Mouse (Mus musculus) heart, embryonic 16.5 days (tissue): Measurements from ENCODE around the gene Ubl7. TPM values are rescaled to one million over a fixed set of nuclear protein-coding genes. Genes with fewer than 3 reads are reported as not detected.

ENCODE experiments used
- ATAC-seq: fragments of 200-750 bp; cut with Nextera tagmentation; replicated peaks from 2 replicates; pipeline ENCODE4 v1.8.0; 2017; ENCODE audit warnings: moderate number of reproducible peaks; ENCODE audit not compliant: insufficient read depth, low FRiP score; ENCODE audit errors: extremely low read depth
- H3K27ac ChIP-seq: fragments of 300-500 bp; sonication (generic); 2 replicates; pipeline ENCODE4 v1.5.1; 2014; ENCODE audit warnings: mild to moderate bottlenecking, low read length, control low read depth, moderate library complexity
- H3K27me3 ChIP-seq: fragments of 300-500 bp; sonication (generic); 2 replicates; pipeline ENCODE4 v1.6.1; 2014; ENCODE audit warnings: low read length, mixed read lengths; ENCODE audit not compliant: control insufficient read depth, insufficient read depth
- H3K36me3 ChIP-seq: fragments of 300-500 bp; sonication (generic); 2 replicates; pipeline ENCODE4 v1.6.1; 2014; ENCODE audit not compliant: control insufficient read depth, insufficient read depth
- H3K4me1 ChIP-seq: fragments of 300-500 bp; sonication (generic); 2 replicates; pipeline ENCODE4 v1.6.1; 2014; ENCODE audit warnings: low read length, mixed read lengths; ENCODE audit not compliant: control insufficient read depth, insufficient read depth
- H3K4me2 ChIP-seq: fragments of 300-500 bp; sonication (generic); 2 replicates; pipeline ENCODE4 v1.6.1; 2014; ENCODE audit warnings: low read depth, mild to moderate bottlenecking, control low read depth, low read length
- H3K4me3 ChIP-seq: fragments of 300-500 bp; sonication (generic); 2 replicates; pipeline ENCODE4 v1.5.1; 2014; ENCODE audit warnings: mild to moderate bottlenecking, control low read depth, low read length
- H3K9ac ChIP-seq: fragments of 300-500 bp; sonication (generic); 2 replicates; pipeline ENCODE4 v1.6.1; 2014; ENCODE audit warnings: low read length, control low read depth
- H3K9me3 ChIP-seq: fragments of 300-500 bp; sonication (generic); replicated peaks from 2 replicates; pipeline ENCODE4 v1.6.1; 2016; ENCODE audit warnings: low read length; ENCODE audit not compliant: control insufficient read depth
- WGBS: fragments of 180-500 bp; shearing (Covaris S2); extraction: QIAGEN DNeasy Blood & Tissue Kit; methylation state at CpG from one replicate; pipeline ENCODE4 v1.1.7; 2014; 5-methylcytosine and 5-hydroxymethylcytosine counted together
- polyA plus RNA-seq: library from polyadenylated mRNA; unstranded; fragments of >200 nt; fragmentation: Nextera tagmentation; extraction: Ambion mirVana; gene quantifications from 2 replicates; pipeline ENCODE4 v1.2.1, GENCODE M21; 2015

Gene Ubl7
- polyA plus RNA-seq, 1 experiment from 2014 or later: 113 TPM

DNA sequence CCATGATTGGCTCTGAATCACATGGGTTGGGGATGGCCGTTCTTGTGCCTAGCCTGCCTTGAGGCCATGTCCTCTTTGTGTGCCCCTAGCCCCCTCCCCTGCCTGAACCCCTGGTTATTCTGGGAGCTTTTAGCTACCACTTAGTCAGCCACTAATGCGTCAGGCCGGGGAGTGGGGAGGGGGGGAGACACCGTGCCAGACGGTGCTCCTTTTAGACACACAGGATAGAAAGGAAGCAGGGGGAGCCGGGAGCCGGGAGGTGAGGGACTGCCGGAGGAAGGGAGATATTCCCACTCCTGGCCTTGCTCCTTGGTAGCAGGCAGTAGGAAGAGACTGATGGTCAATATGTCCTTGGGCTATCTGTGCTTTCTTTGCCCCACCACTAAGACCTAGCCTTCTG is 39.1 kb downstream of the Ubl7 start:
- Histone ChIP-seq H3K9ac (no peak overlapping the region; the same call in 1 of the 2 replicates), H3K4me2 (no peak overlapping the region), H3K36me3 (no peaks in the 10 kb centered on the region), H3K4me3 (no peak overlapping the region), H3K27me3 (peaks cover 6% of the 10 kb centered on the region), H3K4me1 (peaks cover 12% of the 10 kb centered on the region), H3K27ac (peak overlapping the region; percentile 30; the same call in 1 of the 2 replicates), H3K9me3 (no peaks in the 10 kb centered on the region)
- no peak; the same call in 1 of the 2 replicates for ATAC-seq
- WGBS: 24% methylated on average over 8 of the region's 8 CpGs

DNA sequence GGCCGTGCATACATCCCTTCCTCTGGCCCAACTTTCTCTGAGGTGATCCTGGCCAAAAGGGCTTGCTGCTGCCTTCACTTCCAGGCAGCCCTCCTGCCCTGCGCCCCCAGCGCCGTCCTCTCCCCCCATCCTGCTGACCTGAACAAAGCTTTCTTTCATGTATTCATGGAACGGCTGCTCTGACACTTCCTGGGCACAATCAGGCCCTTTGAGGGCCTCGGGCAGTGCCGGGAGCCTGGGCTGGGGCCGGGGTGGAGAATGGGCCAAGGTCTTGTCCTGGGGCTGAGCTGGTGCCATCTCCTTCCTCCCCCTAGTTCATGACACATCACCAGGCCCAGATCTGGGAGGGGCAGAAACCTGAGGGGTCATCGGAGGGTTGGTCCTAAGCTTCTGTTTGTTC is 39.7 kb downstream of the Ubl7 start:
- peaks cover 3% of the 10 kb centered on the region; the same call in 1 of the 2 replicates for H3K27me3 ChIP-seq
- ATAC-seq: no peak

GRCm38 (mm10) chr9:57951993-57952392 is 41.2 kb downstream of the Ubl7 start:
- ATAC-seq: no peak
- Histone ChIP-seq H3K4me2 (no peak overlapping the region), H3K9ac (no peak overlapping the region), H3K27ac (no peak overlapping the region; the same call in 1 of the 2 replicates), H3K36me3 (no peaks in the 10 kb centered on the region), H3K9me3 (no peaks in the 10 kb centered on the region), H3K4me3 (no peak overlapping the region), H3K27me3 (no peaks in the 10 kb centered on the region), H3K4me1 (peaks cover 10% of the 10 kb centered on the region)
- 59% methylated on average over 6 of the region's 6 CpGs for WGBS

More for the DNA sequence above, 39.7 kb downstream of the Ubl7 start:
- Histone ChIP-seq H3K4me2 (no peak overlapping the region), H3K36me3 (no peaks in the 10 kb centered on the region), H3K9me3 (no peaks in the 10 kb centered on the region), H3K9ac (no peak overlapping the region), H3K4me3 (no peak overlapping the region), H3K4me1 (peaks cover 12% of the 10 kb centered on the region), H3K27ac (no peak overlapping the region)
- 65% methylated on average over 9 of the region's 9 CpGs for WGBS

DNA sequence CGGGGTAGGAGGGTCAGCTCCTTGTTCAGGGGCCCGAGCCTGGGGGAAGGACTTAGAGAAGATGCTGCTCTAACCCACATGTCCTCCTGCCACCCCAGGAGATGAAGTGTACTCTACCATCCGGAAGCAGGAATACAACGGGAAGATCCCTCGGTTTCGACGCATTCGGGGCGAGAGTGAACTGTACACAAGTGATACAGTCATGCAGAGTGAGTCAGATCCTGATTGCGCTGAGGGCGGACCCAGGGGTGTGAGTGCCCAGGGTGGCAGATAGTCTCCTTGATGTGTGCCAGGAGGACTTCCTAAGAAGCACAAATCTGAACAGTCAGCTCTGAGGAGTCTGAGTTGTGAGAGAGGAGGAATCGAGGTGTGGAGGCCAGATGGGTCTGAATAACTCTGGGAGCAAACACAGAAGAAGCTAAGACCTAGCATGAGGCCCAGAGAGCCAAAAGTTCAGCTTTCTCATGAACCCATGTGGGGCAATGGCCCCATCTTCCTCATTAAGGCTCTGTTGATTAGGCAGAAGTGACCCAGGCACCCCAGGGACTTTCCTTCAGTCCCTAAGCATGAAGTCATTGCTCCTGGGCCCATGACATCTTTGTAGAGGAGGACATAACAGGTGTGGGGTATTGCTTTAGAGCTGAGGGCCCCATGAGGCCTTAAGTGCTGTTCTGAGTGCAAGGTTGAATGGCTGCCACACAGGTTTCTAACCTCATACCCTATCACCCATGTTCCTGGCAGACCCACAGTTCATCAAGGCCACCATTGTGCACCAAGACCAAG is 44.4 kb downstream of the Ubl7 start:
- Histone ChIP-seq H3K9me3 (no peaks in the 10 kb centered on the region), H3K4me2 (no peak overlapping the region), H3K4me3 (no peak overlapping the region), H3K27me3 (no peaks in the 10 kb centered on the region), H3K36me3 (no peaks in the 10 kb centered on the region), H3K9ac (no peak overlapping the region), H3K27ac (no peak overlapping the region), H3K4me1 (peaks cover 10% of the 10 kb centered on the region)
- no peak for ATAC-seq
- 78% methylated on average over 12 of the region's 12 CpGs for WGBS

DNA sequence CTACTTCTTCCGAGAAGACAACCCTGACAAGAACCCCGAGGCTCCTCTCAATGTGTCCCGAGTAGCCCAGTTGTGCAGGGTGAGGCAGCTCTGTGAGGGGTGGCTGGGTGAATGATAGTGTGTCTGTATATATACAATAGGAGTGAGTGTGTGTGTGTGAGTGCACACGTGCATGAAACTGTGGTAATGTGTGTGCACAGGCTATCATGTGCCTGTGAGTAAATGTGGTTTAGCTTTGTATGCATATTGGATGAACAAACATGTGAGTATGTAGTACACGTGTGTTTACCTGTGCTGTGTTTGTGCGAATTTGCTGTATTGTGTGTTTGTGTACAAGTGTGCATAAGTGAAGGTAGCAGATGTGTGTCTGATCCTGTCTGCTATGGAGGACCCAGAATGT is 45.0 kb downstream of the Ubl7 start:
- Histone ChIP-seq H3K36me3 (no peaks in the 10 kb centered on the region), H3K27me3 (no peaks in the 10 kb centered on the region), H3K9me3 (no peaks in the 10 kb centered on the region), H3K27ac (peak overlapping the region; percentile 17), H3K4me3 (no peak overlapping the region), H3K4me2 (no peak overlapping the region), H3K4me1 (peaks cover 8% of the 10 kb centered on the region), H3K9ac (no peak overlapping the region)
- ATAC-seq: no peak
- WGBS: 81% methylated on average over 6 of the region's 6 CpGs

GRCm38 (mm10) chr9:57956196-57956837 is 45.5 kb downstream of the Ubl7 start:
- Histone ChIP-seq H3K9ac (no peak overlapping the region), H3K9me3 (no peaks in the 10 kb centered on the region), H3K27ac (peak overlapping the region; percentile 17), H3K4me2 (no peak overlapping the region), H3K4me1 (peaks cover 8% of the 10 kb centered on the region), H3K36me3 (no peaks in the 10 kb centered on the region), H3K27me3 (no peaks in the 10 kb centered on the region), H3K4me3 (no peak overlapping the region)
- no peak for ATAC-seq
- 80% methylated on average over 9 of the region's 9 CpGs for WGBS

- peak; percentile 19; the same call in 1 of the 2 replicates for ATAC-seq
- H3K4me1 ChIP-seq: peaks cover 8% of the 10 kb centered on the region
- H3K4me2 ChIP-seq: no peak overlapping the region
- 0 out of 2 replicates have a peak overlapping the region, but pooled peaks have one; percentile 9 for H3K27ac ChIP-seq
- no peaks in the 10 kb centered on the region for H3K27me3 ChIP-seq
- H3K36me3 ChIP-seq: no peaks in the 10 kb centered on the region
- H3K9ac ChIP-seq: no peak overlapping the region
- no peaks in the 10 kb centered on the region for H3K9me3 ChIP-seq
- no peak overlapping the region for H3K4me3 ChIP-seq
- WGBS: 80% methylated on average over 5 of the region's 5 CpGs
Observed at GRCm38 (mm10) chr9:57956838-57957236, 46.1 kb downstream of the Ubl7 start.

GRCm38 (mm10) chr9:57958615-57959014 is 47.8 kb downstream of the Ubl7 start:
- Histone ChIP-seq H3K4me1 (peaks cover 12% of the 10 kb centered on the region), H3K27me3 (no peaks in the 10 kb centered on the region), H3K4me3 (no peak overlapping the region), H3K27ac (peak overlapping the region; percentile 54), H3K36me3 (no peaks in the 10 kb centered on the region), H3K9ac (no peak overlapping the region), H3K4me2 (no peak overlapping the region), H3K9me3 (no peaks in the 10 kb centered on the region)
- no peak; the same call in 1 of the 2 replicates for ATAC-seq
- WGBS: 71% methylated on average over 1 of the region's 1 CpGs

DNA sequence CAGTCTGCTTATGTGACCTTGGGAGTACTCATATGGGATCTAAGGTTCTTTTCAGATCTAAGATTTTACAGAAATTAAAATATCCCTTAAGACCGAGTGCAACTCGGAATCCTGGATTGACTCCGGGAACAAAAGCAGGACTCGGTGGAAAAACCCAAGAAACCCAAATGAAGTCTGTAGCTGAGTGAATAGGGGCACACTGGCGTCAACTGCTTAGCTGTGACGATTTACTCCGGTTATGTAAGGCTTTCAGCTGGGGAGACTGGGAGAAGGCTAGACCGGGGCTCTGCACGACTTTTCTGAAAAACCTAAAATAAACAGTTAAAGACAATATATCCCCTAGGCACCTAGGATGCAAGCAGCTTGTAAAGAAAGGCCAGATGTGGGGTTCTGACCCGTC is 48.6 kb downstream of the Ubl7 start:
- WGBS: 60% methylated on average over 10 of the region's 10 CpGs
- Histone ChIP-seq H3K36me3 (no peaks in the 10 kb centered on the region), H3K9ac (no peak overlapping the region), H3K9me3 (no peaks in the 10 kb centered on the region), H3K4me2 (no peak overlapping the region), H3K4me1 (peaks cover 12% of the 10 kb centered on the region), H3K27ac (peak overlapping the region; percentile 54; the same call in 1 of the 2 replicates), H3K4me3 (no peak overlapping the region), H3K27me3 (no peaks in the 10 kb centered on the region)
- no peak for ATAC-seq
